Mouse (Mus musculus) forelimb bud, embryonic 11.5 days (tissue): ENCODE data around the gene Rasl12.

Source experiments
- DNase-seq: peaks from one replicate; pipeline ENCODE4 v3.0.0-alpha.2; 2012; ENCODE audit warnings: low read depth, low spot score

The Rasl12 gene

GRCm38 (mm10) chr9:65392638-65393364, 5.5 kb upstream of the Rasl12 start:
- peak; percentile 67 for DNase-seq

GRCm38 (mm10) chr9:65393606-65394005, 4.7 kb upstream of the Rasl12 start:
- no peak for DNase-seq

GRCm38 (mm10) chr9:65394360-65394759, 3.9 kb upstream of the Rasl12 start:
- DNase-seq = no peak

GRCm38 (mm10) chr9:65399934-65400333, 1.6 kb downstream of the Rasl12 start:
- no peak for DNase-seq

- no peak for DNase-seq
Measured at GRCm38 (mm10) chr9:65404331-65405183, 6.3 kb downstream of the Rasl12 start.

GRCm38 (mm10) chr9:65405184-65405449, 6.8 kb downstream of the Rasl12 start:
- DNase-seq = no peak

GRCm38 (mm10) chr9:65407327-65407726, 9.0 kb downstream of the Rasl12 start:
- DNase-seq = no peak

- no peak for DNase-seq
Measured at GRCm38 (mm10) chr9:65407861-65408260, 9.6 kb downstream of the Rasl12 start.

GRCm38 (mm10) chr9:65408871-65409295, 10.6 kb downstream of the Rasl12 start:
- DNase-seq = no peak

- no peak for DNase-seq
Measured at GRCm38 (mm10) chr9:65410378-65410777, 12.1 kb downstream of the Rasl12 start.

GRCm38 (mm10) chr9:65411326-65411725, 13.0 kb downstream of the Rasl12 start:
- no peak for DNase-seq

- no peak for DNase-seq
Measured at GRCm38 (mm10) chr9:65417738-65418137, 19.4 kb downstream of the Rasl12 start.

GRCm38 (mm10) chr9:65419633-65420032, 21.3 kb downstream of the Rasl12 start:
- no peak for DNase-seq

GRCm38 (mm10) chr9:65422760-65423501, 24.6 kb downstream of the Rasl12 start, which contains the start of gene Slc51b:
Gene Slc51b (minus strand): TSS chr9:65422955.
- no peak for DNase-seq

- no peak for DNase-seq
Measured at GRCm38 (mm10) chr9:65424393-65424792, 26.1 kb downstream of the Rasl12 start.

- no peak for DNase-seq
Measured at GRCm38 (mm10) chr9:65427511-65427910, 29.2 kb downstream of the Rasl12 start.

- DNase-seq = no peak
Measured at GRCm38 (mm10) chr9:65428003-65428402, 29.7 kb downstream of the Rasl12 start.

- DNase-seq = no peak
Measured at GRCm38 (mm10) chr9:65430401-65430800, 32.1 kb downstream of the Rasl12 start.

GRCm38 (mm10) chr9:65430921-65431320, 32.6 kb downstream of the Rasl12 start:
- no peak for DNase-seq

GRCm38 (mm10) chr9:65432236-65432635, 33.9 kb downstream of the Rasl12 start:
- DNase-seq = peak; percentile 81

GRCm38 (mm10) chr9:65434140-65434539, 35.8 kb downstream of the Rasl12 start:
- peak; percentile 52 for DNase-seq

- DNase-seq = no peak
Measured at GRCm38 (mm10) chr9:65435211-65435610, 36.9 kb downstream of the Rasl12 start.
